Mouse (Mus musculus): Measurements from ENCODE around the gene Gm45716.

Gm45716 gene

GRCm38 (mm10) chr11:90187441-90187840, at the start of gene Gm45716:
Gene Gm45716, plus strand, starts transcription at chr11:90187683.
- no peak for DNase-seq

GRCm38 (mm10) chr11:90142393-90142792, 45.1 kb upstream of the Gm45716 start:
- peak; percentile 78 for DNase-seq

- no peak for DNase-seq
Measured at GRCm38 (mm10) chr11:90142936-90143335, 44.5 kb upstream of the Gm45716 start.

GRCm38 (mm10) chr11:90146086-90146860, 41.2 kb upstream of the Gm45716 start:
- DNase-seq: no peak

GRCm38 (mm10) chr11:90155066-90155465, 32.4 kb upstream of the Gm45716 start:
- no peak for DNase-seq

DNA sequence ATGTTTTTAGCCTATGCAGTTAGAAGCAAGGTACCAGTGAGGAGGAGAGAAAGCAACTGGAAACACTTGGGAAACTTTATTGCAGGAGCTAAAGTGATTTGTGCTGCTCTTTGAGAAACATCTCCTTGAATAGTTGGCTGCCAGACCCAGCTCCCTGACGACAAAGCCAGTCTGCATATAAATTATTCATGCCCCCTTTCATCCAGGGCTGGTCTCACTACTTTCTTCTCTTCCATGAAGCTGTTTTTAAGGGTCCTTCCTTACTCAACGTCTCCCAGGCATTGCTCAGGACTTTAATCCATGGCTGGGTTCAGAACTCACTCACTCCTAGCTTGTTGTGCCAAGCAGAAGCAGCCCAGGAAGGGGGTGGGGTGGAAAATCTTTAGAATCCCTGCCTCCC, 32.0 kb upstream of the Gm45716 start:
- DNase-seq: no peak

DNA sequence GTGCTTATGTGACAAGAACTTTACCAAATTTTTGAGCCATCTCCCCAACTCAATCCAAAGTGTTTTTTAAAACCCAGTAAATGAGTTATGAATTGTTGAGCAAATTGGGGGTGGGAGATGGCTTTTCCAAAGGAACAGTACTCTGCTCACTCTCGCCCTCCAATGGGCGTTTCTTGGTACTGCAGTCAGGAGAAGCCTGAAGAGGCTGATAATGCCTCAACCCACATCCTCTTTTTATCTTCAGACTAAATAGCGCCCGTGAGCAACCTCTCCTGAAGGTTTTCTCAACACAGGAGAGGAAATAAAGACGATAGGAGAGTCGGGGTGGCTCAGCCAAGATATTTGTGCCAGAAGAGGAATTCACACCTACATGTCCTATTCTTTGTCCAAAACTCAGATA, 19.7 kb upstream of the Gm45716 start:
- DNase-seq: peak; percentile 78

DNA sequence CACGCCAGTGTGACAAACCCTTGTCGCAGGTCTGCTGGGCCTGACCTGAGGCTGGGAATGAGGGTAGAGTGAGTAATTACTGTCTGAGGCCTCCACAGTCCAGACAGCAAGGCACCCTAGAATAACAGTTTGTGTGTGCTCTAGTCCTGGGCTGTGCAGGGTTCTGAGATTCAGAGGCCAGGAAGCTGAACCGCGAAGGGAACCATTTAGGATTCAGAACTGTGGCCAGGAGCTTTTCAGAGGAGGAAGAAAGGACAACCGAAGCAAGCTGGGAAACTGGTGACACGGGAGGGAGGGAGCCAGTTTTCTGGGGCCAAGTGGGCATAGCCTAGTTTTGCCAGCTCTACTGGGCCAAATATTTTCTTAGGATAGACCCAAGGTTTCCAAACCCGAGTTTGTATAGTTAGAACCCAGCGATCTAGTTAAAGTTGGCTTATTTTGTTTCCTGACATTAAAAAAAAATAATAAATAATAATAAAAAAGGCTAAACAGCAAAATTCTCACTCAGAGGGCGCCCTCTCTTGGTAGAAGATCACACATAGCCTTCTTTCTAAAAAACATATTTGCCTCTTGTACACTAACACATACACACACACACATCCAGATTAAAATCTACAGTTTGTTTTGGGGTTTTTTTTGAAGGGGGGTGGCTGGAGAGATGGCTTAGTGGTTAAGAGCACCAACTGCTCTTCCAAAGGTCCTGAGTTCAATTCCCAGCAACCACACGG, 19.0 kb upstream of the Gm45716 start:
- peak; percentile 16 for DNase-seq

- DNase-seq: no peak
Measured at GRCm38 (mm10) chr11:90169200-90170013, 18.1 kb upstream of the Gm45716 start.

DNA sequence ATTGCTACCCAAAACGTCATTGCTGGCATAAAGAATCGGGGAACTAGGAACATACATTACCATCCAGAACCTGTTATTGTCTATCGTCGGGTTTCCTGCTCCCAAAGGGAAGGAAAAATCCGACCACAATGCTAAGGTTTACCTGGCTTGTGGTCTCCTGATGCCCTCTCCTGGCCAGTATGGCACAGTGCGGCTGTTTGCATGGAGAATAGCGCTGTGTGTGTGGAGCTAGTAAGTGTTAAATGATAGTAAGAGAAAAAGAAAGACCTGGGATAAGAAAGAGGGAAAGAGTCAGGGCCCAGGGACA, 17.5 kb upstream of the Gm45716 start:
- DNase-seq: peak; percentile 70

DNA sequence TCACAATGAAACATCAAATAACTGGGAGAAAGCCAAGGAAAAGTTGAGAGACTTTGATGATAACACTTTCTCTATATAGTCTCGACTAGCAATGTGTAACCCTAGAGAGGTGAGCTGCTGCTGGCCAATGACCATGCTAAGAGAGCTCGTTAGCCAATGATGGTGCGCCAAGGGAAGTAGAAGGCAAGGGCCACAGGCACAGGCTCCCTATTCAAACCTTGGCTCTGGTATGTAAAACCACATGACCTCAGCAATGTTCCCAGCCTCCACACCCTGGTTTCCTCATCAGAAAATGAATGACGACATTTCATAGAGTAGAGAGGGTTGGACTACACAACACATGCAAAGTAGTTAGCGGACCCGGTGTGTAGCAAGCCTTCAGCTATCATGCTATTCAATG, 15.2 kb upstream of the Gm45716 start:
- no peak for DNase-seq

DNA sequence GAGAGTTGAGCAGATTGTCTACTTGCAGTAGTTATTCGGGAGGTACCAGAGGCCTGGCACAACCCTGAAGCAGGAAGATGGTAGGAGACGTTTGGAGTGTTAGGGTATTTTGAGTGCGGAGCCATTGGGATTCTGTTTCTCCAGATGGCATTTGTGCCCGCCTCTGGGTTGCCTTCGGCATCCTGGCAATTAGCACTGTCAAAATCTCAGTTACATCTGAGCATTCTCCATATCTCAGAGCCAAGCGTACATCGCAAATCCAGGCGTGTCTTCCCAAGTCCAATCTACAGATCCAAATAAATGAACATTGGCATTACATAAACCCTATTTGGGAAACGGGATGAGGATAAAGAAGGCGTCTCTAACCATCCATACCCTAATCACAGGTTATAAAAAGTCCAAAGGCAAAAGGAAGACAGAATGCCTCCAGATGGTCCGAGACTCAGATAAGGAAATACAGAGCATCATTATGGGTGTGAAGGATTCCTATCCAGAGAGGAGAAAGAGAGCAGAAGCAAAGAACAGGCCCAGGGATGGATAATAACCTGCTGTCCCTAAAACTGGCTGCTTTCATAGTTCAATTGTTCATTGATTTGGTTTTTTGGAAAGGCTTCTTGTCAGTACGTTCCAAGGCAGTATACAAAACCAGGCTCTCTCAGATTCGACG, 11.7 kb upstream of the Gm45716 start:
- no peak for DNase-seq

DNA sequence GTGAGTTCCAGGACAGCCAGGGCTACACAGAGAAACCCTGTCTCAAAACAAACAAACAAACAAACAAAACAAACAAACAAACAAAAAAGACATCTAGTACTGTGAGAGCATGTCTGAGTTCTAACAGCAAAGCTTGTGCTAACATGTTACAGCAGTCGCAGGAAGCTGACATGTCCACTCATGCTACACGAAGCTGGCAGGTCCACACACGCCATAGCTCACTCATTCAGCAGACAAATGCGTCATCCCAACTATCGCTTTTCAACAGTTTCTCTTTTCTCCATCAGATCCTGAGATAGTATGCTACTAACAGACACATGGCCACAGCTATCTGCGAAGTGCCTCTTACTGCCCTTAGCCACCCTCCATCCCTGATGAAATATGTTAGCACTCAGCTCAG, 10.1 kb upstream of the Gm45716 start:
- DNase-seq: no peak

GRCm38 (mm10) chr11:90183361-90183760, 4.1 kb upstream of the Gm45716 start:
- peak; percentile 39 for DNase-seq

DNA sequence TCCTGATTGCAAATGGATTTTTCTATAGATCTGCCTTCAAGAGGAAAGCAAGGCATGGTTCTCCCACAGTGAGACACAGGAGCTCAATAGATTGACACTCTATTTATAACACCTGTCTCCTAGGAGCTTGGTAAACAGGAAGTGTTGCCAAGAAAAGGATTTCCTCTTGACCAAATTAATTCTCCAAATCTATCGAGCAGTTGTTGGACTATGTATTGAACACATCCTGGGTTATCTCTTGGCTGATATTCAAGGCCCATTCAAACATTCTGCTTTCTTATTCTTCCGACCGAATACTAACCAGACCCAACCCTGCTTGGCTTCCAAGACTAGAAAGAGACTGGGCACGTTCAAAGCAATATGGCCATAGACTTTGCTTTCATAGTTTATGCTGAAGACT, 2.7 kb upstream of the Gm45716 start:
- DNase-seq: no peak

DNA sequence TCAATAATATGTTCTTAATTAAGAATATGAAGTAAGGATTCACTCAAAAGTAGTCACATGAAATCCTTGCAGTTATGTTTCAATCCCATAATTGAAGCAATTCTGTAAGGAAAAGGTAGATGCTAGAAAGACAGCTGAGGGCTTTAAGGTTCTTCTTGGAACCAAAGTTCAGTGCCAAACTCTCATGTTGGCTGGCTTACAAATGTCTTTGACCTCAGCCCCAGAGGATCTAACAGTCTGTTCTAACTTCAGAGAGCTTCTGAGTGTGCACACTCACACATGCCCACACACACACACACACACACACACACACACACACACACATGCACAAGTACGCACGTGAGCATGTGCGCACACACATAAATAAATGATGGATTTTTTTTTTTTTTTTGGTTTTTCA, 2.7 kb downstream of the Gm45716 start:
- no peak for DNase-seq

GRCm38 (mm10) chr11:90194946-90195345, 7.5 kb downstream of the Gm45716 start:
- no peak for DNase-seq

DNA sequence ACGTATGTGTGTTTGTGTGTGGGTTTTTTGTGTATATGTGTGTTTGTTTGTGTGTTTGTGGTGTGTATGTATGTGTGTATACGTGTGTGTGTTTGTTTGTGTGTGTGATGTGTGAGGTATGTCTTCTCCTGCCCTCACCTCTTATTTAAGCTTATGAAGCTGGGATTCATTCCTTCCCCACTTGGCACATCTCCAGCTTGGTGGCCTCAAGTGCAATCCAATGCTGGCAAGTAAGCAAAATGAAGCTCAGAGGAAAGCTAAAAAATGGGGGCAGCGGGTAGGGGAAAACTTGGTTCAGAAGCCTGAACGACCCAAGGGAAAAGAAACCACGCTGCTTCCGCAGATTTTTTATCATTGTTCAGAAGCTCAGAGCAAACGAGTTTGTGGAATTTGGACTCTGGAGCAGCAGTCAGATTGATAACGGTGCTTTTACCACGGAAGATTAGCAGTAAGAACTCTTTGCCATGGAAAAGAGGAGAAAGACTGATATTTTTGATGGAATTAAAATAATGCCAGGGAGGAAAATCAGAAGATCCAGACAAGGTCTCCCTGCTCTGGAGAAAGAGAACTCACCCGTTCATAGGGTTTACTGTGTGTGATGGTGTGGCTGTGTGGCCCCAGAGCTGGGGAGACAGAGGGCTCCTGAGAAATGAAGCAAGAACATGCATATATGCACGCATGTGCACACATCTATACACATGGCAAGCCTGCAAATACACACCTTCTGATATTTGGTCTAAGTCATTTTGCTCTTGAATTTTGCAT, 8.5 kb downstream of the Gm45716 start:
- peak; percentile 5 for DNase-seq

- DNase-seq: no peak
Measured at GRCm38 (mm10) chr11:90196521-90197215, 9.2 kb downstream of the Gm45716 start.

- DNase-seq: no peak
Measured at GRCm38 (mm10) chr11:90198048-90198447, 10.6 kb downstream of the Gm45716 start.

DNA sequence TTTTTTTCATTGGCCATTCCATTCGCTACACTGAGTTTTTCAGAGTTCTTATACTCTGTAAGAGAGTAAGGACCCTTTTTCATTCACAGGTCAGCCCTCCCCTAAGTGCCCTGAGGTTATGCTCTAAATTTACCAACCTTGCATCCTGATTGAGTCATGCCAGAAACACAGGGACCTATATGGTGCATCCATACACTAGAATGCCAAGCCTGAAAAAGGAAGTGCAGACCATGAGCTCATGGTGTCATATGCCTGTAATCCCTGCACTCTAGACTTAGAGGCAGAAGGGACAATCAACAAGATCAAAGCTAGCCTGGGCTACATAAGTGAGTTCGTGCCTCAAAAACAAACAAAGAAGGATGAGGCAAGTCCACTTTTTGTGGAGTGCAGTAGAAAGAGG, 13.3 kb downstream of the Gm45716 start:
- no peak for DNase-seq

DNA sequence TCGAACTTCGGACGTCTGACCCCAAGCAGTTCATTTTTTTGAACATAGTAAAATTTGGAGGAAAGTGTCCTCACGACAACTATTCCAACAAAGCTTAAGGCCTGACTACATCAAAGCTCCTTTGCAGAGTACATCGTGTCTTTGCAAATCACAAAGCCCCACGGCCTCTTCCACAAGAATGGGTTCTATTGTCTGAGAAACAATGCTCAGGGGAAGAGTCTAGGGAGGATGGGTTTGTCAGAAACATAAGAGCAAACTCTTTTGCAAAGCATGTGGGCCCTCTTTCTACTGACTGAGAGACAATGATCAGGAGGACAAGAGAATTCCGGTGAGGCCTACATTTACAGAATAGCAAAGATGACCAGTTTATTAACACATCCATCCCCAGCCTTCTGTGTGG, 26.8 kb downstream of the Gm45716 start:
- DNase-seq: no peak

Measured in lung, postnatal 14 days (tissue).